Mouse (Mus musculus): ENCODE data around the gene 1700019A02Rik.

Gene 1700019A02Rik

GRCm38 (mm10) chr1:53187536-53187935 is at the start of gene 1700019A02Rik:
Gene 1700019A02Rik, minus strand, starts transcription at chr1:53187636.
- DNase-seq (ENCODE audit: low spot score): no peak

DNA sequence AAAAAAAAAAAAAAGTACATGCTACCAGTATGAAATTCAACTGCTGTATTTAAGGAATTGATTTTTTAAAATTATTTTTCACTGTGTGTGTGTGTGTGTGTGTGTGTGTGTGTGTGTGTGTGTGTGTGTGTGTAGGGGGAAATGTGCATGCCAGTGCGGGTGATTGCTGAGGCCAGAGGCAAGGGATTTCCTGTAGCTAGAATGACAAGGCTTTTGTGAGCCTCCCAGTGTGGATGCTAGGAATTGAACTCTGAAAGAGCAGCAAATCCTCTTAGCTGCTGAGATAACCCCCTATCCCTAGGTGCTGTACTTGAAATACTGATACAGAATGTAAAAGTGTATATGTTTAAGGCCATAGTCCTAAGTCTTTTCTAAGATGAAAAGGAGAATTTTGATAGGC is 38.6 kb upstream of the 1700019A02Rik start:
- DNase-seq (ENCODE audit: low spot score): peak; percentile 6

- no peak for DNase-seq (ENCODE audit: low spot score)
These were observed 38.2 kb upstream of the 1700019A02Rik start for GRCm38 (mm10) chr1:53225616-53226015.

- DNase-seq (ENCODE audit: low spot score): no peak
These were observed 37.3 kb upstream of the 1700019A02Rik start for GRCm38 (mm10) chr1:53224775-53225174.

- DNase-seq (ENCODE audit: low spot score): no peak
These were observed 22.7 kb upstream of the 1700019A02Rik start for GRCm38 (mm10) chr1:53210136-53210535.

DNA sequence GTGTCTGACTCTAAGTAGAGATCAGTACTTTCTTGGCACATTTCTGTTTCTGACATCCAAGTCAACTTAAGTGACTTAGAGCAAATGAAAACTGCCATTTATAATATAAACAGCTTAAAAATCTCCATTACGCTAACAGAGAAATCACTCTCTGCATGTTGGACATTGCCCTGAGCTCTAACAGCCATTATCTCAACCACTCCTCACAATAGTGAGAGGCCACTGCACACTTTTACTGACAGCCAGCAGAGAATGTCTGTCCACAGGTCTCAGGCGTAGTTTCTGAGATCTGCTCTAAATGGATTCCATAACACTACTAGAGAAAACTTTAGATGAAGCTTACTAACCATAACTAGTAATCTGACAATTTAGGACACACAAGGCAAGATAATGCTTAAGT is 16.5 kb upstream of the 1700019A02Rik start:
- no peak for DNase-seq (ENCODE audit: low spot score)

DNA sequence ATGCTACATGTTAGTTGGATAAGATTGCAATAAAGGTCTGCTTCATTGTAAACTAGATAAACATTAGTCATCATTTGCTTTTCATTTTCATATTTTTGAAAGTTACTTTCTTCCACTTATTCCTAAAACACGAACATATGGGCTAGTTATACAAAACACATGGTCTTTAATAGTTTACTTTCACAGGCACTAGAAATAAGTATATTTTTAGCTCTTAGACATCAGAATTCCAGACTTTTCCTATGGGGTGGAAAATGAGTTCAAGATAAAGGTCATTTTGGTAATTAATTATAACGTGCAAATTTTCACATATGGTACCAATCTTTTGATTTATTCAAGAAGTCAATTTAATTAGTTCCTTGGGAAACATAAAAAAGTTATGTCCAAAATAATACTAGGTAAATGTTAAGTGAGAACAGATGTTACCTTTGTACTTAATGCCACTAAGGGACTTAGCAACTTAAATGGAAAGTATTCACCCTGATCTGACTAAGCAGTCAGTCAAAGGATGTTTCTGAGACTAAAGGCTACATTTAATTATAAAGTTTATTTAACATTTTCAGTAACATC is 14.3 kb upstream of the 1700019A02Rik start:
- DNase-seq (ENCODE audit: low spot score): peak; percentile 29

DNA sequence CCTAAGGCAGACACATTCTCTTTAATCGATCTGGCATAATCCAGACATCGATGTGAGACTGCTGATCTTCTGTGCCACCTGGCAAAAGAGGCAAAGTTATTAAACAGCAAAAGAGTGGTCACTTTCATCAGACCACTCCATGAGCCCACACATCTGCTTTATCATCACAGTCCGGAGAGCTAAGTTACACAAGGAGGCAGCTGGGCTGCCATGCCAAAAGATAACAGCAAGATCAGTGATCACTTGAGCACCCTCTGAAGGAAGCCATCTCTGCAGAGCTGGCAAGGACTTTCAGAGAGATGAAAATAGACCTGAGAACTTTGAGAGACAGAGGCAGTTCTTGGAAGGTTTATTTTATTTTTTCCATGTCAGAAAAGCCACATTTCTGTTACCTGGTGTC is 7.1 kb upstream of the 1700019A02Rik start:
- no peak for DNase-seq (ENCODE audit: low spot score)

- DNase-seq (ENCODE audit: low spot score): peak; percentile 21
These were observed 3.8 kb upstream of the 1700019A02Rik start for GRCm38 (mm10) chr1:53191234-53191633.

- no peak for DNase-seq (ENCODE audit: low spot score)
These were observed 2.2 kb upstream of the 1700019A02Rik start for GRCm38 (mm10) chr1:53189620-53190019.

GRCm38 (mm10) chr1:53186301-53186700 is 1.1 kb downstream of the 1700019A02Rik start:
- no peak for DNase-seq (ENCODE audit: low spot score)

- no peak for DNase-seq (ENCODE audit: low spot score)
These were observed 29.7 kb downstream of the 1700019A02Rik start for GRCm38 (mm10) chr1:53157715-53158114.

GRCm38 (mm10) chr1:53123066-53123465 is 64.4 kb downstream of the 1700019A02Rik start:
- DNase-seq (ENCODE audit: low spot score): peak; percentile 29

DNA sequence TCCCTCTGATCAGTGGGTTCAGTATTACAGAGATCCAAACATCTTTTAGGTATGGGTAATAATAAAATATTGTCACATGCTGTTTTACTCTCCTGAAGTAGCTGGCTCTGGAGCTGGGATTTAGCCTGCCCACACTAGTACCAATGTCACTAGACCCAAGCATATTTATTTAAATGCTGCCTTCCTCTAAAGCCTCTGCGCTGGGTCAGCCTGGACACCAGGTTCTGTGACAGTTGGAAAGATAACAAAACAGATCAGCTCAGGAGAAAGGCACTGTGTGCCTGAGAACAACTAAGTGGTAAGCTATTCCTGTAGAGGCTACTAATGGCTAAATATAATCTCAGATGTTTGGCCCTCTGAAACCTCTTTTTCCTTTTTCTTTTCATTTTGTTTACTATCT is 76.9 kb downstream of the 1700019A02Rik start:
- no peak for DNase-seq (ENCODE audit: low spot score)
